Mouse (Mus musculus) midbrain, embryonic 15.5 days (tissue): ENCODE measurements at regions not wholly inside any gene's neighbourhood (a gene's known extent, or its start where the extent isn't known, plus 50 kb on each side); places are given as distances from the start of the nearest gene placed in this dataset.

Source experiments
- ATAC-seq: fragments of 200-750 bp; cut with Nextera tagmentation; replicated peaks from 2 replicates; pipeline ENCODE4 v1.8.0; 2017; ENCODE audit warnings: moderate TSS enrichment
- H3K27ac ChIP-seq: fragments of 300-500 bp; sonication (generic); 2 replicates; pipeline ENCODE4 v1.5.1; 2015; ENCODE audit warnings: mild to moderate bottlenecking, inconsistent platforms
- H3K27me3 ChIP-seq: fragments of 300-500 bp; sonication (generic); replicated peaks from 2 replicates; pipeline ENCODE4 v1.6.1; 2015; ENCODE audit warnings: inconsistent platforms
- H3K36me3 ChIP-seq: fragments of 300-500 bp; sonication (generic); replicated peaks from 2 replicates; pipeline ENCODE4 v1.6.1; 2015; ENCODE audit warnings: inconsistent platforms
- H3K4me1 ChIP-seq: fragments of 300-500 bp; sonication (generic); 2 replicates; pipeline ENCODE4 v1.6.1; 2015; ENCODE audit warnings: inconsistent platforms
- H3K4me2 ChIP-seq: fragments of 300-500 bp; sonication (generic); 2 replicates; pipeline ENCODE4 v1.6.1; 2015; ENCODE audit warnings: inconsistent platforms, mild to moderate bottlenecking, moderate library complexity
- H3K4me3 ChIP-seq: fragments of 300-500 bp; sonication (generic); 2 replicates; pipeline ENCODE4 v1.5.1; 2015; ENCODE audit warnings: mild to moderate bottlenecking, inconsistent platforms
- H3K9ac ChIP-seq: fragments of 300-500 bp; sonication (generic); 2 replicates; pipeline ENCODE4 v1.6.1; 2015; ENCODE audit warnings: mild to moderate bottlenecking, inconsistent platforms
- H3K9me3 ChIP-seq: fragments of 300-500 bp; sonication (generic); 2 replicates; pipeline ENCODE4 v1.6.1; 2016; ENCODE audit warnings: inconsistent platforms
- WGBS: fragments of 180-500 bp; shearing (Covaris S2); methylation state at CpG from one replicate; pipeline ENCODE4 v1.1.7; 2015; ENCODE audit warnings: mixed read lengths; 5-methylcytosine and 5-hydroxymethylcytosine counted together

DNA sequence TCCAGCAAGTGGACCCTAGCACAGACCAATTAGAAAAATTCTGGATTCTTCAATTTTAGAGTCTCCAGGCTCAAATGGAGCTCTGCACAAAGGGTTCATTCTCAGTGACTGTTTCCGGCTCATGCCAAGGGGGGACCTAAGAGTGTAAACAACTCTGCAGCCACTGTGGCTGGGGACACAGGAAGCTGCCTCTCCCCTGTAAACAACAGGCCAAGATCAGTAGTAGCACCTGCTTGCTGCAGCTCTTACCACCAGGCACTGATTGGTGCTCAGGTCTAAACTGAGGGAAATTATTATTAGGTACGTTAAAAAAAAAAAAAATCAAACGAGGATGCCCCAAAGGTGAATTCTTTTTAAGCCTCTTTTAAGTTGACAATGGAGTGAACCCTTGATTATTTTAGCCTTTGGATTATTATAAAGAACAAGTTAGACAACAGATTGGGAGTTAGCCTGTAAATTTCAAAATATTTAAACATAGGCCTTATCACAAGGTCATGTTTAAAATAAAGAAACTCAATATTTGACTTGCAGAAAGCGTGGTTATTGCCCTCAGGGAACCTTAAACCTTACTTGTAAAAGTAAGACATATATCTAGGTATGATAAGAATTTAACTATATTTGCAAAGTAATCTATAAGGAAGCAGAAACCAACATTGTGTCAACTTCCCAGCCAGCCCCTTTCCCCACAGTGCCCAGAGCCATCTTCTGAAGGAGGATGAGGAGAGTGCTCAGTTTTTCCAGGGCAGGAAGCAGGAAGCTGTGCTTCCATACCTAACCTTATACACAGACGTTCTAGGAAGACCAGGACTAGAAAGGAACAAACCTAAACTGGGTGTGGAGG is 104.2 kb upstream of the Fut8 start:
- 80% methylated on average over 5 of the region's 5 CpGs for WGBS

GRCm38 (mm10) chr12:77131328-77131727 is 106.6 kb upstream of the Fut8 start:
- Histone ChIP-seq H3K4me1 (no peaks in the 10 kb centered on the region), H3K4me3 (no peak overlapping the region), H3K9me3 (no peaks in the 10 kb centered on the region), H3K36me3 (no peaks in the 10 kb centered on the region), H3K9ac (no peak overlapping the region), H3K27me3 (no peaks in the 10 kb centered on the region), H3K27ac (no peak overlapping the region), H3K4me2 (no peak overlapping the region)
- WGBS = 65% methylated on average over 7 of the region's 7 CpGs
- ATAC-seq = no peak

More for the DNA sequence above, 104.2 kb upstream of the Fut8 start:
- no peaks in the 10 kb centered on the region for H3K9me3 ChIP-seq
- H3K9ac ChIP-seq = no peak overlapping the region
- no peak overlapping the region for H3K27ac ChIP-seq
- H3K27me3 ChIP-seq = no peaks in the 10 kb centered on the region
- no peaks in the 10 kb centered on the region for H3K4me1 ChIP-seq
- no peaks in the 10 kb centered on the region for H3K36me3 ChIP-seq
- H3K4me2 ChIP-seq = no peak overlapping the region
- H3K4me3 ChIP-seq = no peak overlapping the region
- ATAC-seq = no peak

DNA sequence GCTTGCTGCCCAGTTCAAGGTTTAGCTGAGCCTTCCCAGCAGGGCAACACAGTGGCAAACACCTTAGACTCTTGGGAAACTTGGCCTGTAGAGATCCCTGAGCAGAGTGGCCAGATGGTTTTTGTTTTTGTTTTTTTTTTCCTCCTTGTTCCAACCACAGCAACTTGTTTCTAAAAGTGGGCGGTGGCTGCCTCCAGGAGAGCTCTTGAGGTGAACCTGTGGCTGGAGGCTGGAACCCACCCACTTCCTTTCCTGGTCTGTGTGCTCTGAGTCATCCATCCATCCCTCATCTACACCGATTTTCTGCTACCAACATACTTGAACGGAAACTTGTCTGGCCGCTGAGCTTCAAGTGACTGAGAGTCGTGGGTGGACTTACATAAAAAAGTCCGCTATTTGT is 107.4 kb upstream of the Fut8 start:
- Histone ChIP-seq H3K27ac (no peak overlapping the region), H3K9ac (no peak overlapping the region), H3K27me3 (no peaks in the 10 kb centered on the region), H3K4me2 (no peak overlapping the region), H3K4me1 (no peaks in the 10 kb centered on the region), H3K4me3 (no peak overlapping the region), H3K36me3 (no peaks in the 10 kb centered on the region), H3K9me3 (no peaks in the 10 kb centered on the region)
- 73% methylated on average over 6 of the region's 6 CpGs for WGBS
- no peak for ATAC-seq

DNA sequence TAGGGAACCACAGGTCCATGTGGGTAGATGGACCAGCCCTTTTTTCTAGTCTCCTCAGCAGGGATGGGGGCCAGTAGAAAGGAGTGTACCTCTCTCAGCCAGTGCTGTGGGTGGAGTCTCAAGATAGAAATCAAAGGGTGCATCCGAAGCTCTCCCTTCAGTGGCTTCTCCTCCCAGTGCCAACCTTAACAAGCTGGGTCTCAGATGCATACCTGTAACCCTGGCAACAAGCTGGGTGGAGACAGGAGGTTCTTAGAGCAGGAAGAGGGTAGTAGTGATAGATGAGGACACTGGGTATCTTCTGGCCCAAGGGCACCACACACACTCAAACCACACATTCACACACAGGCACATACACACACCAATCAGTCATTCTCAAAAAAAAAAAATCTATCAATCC is 113.7 kb upstream of the Fut8 start:
- WGBS = 48% methylated on average over 1 of the region's 1 CpGs
- Histone ChIP-seq H3K9me3 (no peaks in the 10 kb centered on the region), H3K27ac (no peak overlapping the region), H3K36me3 (no peaks in the 10 kb centered on the region), H3K4me1 (no peaks in the 10 kb centered on the region), H3K27me3 (no peaks in the 10 kb centered on the region), H3K4me2 (no peak overlapping the region), H3K9ac (no peak overlapping the region), H3K4me3 (no peak overlapping the region)
- no peak for ATAC-seq

DNA sequence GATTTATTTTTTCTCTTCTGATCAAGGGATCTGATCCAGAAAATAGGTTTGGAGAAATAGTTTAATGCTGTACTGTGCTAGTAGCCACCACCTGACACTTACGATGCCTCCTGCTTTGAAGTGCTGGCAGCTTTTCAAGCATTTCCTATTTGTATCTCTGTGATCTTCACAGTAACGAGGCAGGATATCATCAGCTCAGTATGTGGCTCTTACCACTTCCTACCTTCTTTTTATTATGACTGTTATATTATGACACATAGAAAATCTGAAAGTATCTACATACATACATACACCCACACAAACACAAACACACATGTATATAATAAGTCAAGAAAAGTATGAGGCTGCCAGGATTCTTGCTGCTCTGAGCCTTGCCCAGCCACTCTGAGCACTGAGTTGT is 124.4 kb upstream of the Fut8 start:
- no peak overlapping the region for H3K4me3 ChIP-seq
- H3K4me2 ChIP-seq = no peak overlapping the region
- H3K9ac ChIP-seq = no peak overlapping the region
- H3K27ac ChIP-seq = no peak overlapping the region
- H3K4me1 ChIP-seq = no peaks in the 10 kb centered on the region
- no peaks in the 10 kb centered on the region for H3K27me3 ChIP-seq
- H3K9me3 ChIP-seq = no peaks in the 10 kb centered on the region
- no peak for ATAC-seq
- no peaks in the 10 kb centered on the region for H3K36me3 ChIP-seq
- WGBS = 83% methylated on average over 2 of the region's 2 CpGs

DNA sequence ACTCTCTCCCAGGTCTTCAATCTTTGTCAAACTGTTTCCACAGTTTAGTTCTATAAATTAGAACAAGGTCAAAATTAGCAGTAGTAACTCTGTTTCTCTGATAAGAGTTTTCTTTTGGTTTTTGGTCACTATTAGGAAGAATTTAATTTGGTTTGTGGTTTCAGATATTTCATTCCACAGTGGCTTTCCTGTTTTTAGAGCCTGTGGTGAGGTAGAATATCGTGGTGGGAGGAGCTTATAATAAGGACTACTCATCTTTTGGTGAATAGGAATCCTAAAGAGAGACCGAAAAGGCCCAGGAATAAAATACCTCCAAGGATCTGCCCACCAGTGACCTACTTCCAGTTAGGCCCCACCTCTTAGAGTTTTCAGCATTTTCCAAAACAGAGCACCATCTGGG is 125.8 kb upstream of the Fut8 start:
- WGBS = 84% methylated on average over 2 of the region's 2 CpGs
- no peak overlapping the region for H3K27ac ChIP-seq
- H3K4me2 ChIP-seq = no peak overlapping the region
- no peaks in the 10 kb centered on the region for H3K4me1 ChIP-seq
- no peaks in the 10 kb centered on the region for H3K27me3 ChIP-seq
- ATAC-seq = no peak
- no peak overlapping the region for H3K4me3 ChIP-seq
- no peaks in the 10 kb centered on the region for H3K9me3 ChIP-seq
- H3K9ac ChIP-seq = no peak overlapping the region
- no peaks in the 10 kb centered on the region for H3K36me3 ChIP-seq

DNA sequence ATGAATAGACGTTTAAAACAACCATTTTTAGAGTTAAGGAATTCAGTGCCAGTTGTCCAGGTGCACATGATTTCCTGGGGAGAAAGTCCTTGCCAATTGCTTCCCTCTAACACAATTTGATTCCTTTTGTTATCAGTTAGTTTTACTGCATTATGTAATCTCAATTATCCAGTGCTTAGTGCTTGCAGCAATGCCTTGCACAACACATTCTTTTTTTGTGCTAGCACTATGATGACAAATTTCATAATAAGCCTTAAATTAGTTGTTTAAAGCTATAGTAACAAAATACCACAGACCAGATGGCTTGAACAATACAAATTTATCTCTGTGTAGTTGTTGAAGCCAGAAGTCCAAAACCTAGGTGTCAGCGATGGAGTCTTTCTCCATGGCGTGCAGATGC is 130.7 kb upstream of the Fut8 start:
- ATAC-seq = no peak
- WGBS = 83% methylated on average over 3 of the region's 3 CpGs
- Histone ChIP-seq H3K36me3 (no peaks in the 10 kb centered on the region), H3K9me3 (no peaks in the 10 kb centered on the region), H3K4me1 (no peaks in the 10 kb centered on the region), H3K27me3 (no peaks in the 10 kb centered on the region), H3K4me3 (no peak overlapping the region), H3K4me2 (no peak overlapping the region), H3K9ac (no peak overlapping the region), H3K27ac (no peak overlapping the region)

DNA sequence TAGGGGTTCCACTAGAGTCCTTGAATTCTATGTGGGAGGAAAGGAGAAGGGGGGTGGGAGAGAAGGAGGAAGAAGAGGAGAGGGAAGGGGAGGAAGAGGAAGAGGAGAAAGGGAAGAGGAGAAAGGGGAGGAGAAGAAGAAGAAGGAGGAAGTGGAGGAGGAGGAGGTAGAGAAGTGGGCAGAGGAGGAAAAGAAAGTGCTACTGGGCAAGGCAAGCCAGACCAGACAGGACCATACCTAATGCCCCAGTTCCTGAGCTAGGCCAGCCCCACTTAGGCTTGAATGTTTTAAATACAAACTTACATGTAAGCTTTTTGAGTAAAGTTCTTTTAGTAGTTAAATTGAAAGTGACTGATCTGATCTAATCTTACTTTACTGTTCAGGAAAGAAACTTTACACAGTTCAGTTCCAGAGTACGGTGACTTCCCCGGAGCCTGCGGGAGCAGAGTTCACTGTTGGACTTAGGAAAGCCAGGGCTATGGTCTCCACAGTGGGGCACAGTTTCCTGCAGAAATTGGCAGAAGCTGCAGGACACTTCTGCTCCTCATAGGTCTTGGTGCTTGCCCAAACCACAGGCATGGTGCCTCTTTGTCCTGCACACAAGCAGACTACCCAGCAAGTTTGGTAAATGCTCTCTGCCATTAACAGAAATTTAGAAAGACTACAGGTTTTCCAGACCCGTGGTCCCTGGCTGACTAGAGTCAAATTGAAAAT is 131.9 kb upstream of the Fut8 start:
- Histone ChIP-seq H3K9me3 (no peaks in the 10 kb centered on the region), H3K4me2 (no peak overlapping the region), H3K36me3 (no peaks in the 10 kb centered on the region), H3K9ac (no peak overlapping the region), H3K4me3 (no peak overlapping the region), H3K4me1 (no peaks in the 10 kb centered on the region), H3K27me3 (no peaks in the 10 kb centered on the region), H3K27ac (no peak overlapping the region)
- 87% methylated on average over 4 of the region's 4 CpGs for WGBS
- no peak for ATAC-seq

DNA sequence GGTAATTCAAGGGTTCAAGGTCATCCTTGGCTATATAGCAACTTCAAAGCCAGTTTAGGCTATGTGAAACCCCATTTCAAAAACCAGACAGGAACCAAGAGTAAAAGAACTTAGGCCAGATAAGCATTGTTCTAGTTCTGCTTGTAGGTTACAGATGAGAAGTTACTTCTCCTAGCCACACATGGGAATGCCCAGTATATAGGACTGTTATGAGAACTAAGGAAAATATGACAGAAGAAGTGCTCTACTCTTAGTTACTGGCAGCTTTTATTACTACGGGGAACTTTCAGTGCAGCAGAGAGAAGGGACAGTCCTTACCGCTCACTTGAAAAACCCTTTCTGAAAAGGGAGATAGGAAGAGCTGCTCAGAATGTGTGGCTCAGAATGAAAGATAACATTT is 137.4 kb upstream of the Fut8 start:
- Histone ChIP-seq H3K4me3 (no peak overlapping the region), H3K4me2 (no peak overlapping the region), H3K9me3 (no peaks in the 10 kb centered on the region), H3K36me3 (no peaks in the 10 kb centered on the region), H3K27ac (no peak overlapping the region), H3K9ac (no peak overlapping the region), H3K4me1 (no peaks in the 10 kb centered on the region), H3K27me3 (no peaks in the 10 kb centered on the region)
- no peak for ATAC-seq
- WGBS = 97% methylated on average over 2 of the region's 2 CpGs

DNA sequence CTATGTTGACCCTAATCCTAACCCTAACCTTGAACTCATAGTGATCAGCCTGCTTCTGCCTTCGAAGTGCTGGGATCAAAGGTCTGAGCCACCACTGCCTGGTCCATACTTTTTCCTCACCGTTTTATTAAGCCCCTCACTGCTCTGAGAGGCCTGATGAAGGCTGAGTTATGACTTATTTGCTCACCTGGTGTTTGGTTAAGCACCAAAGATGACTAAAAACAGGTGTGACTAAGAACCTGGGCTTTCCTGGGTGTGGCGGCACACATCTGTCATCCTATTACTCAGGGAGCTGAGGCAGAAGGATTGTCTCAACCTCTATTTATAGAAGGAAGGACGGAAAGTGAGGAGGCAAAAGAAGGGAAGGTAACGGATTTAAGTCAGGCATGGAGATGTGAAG is 137.5 kb upstream of the Max start:
- Histone ChIP-seq H3K9me3 (no peaks in the 10 kb centered on the region), H3K4me3 (no peak overlapping the region), H3K36me3 (no peaks in the 10 kb centered on the region), H3K4me2 (no peak overlapping the region), H3K4me1 (no peaks in the 10 kb centered on the region), H3K27ac (no peak overlapping the region), H3K9ac (no peak overlapping the region), H3K27me3 (no peaks in the 10 kb centered on the region)
- WGBS = 86% methylated on average over 5 of the region's 5 CpGs
- no peak for ATAC-seq

DNA sequence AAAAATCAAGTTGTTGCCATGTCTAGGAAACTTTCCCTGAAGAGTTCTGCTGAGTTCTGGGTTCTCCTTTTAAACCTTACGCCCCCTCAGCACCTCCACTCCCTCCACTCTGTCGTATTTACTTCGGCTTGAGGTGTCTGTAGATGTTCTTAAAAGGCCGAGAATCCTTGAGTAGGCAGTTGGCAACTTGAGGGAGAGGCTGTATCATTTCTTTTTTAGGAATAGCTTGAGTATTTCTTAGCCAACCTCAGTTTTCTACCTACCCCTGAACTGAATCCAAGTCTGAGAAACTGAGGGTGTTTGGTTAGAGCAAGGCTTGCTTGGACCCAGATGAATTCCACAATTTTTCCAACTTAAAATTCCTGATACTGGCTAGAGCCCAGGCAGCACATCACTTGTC is 136.8 kb upstream of the Max start:
- no peak overlapping the region for H3K27ac ChIP-seq
- H3K4me3 ChIP-seq = no peak overlapping the region
- no peak overlapping the region for H3K4me2 ChIP-seq
- no peaks in the 10 kb centered on the region for H3K36me3 ChIP-seq
- ATAC-seq = no peak
- no peaks in the 10 kb centered on the region for H3K9me3 ChIP-seq
- H3K27me3 ChIP-seq = no peaks in the 10 kb centered on the region
- H3K9ac ChIP-seq = no peak overlapping the region
- 91% methylated on average over 4 of the region's 4 CpGs for WGBS
- H3K4me1 ChIP-seq = no peaks in the 10 kb centered on the region

GRCm38 (mm10) chr12:77097831-77098230 is 135.8 kb upstream of the Max start:
- no peak overlapping the region for H3K4me2 ChIP-seq
- no peak overlapping the region for H3K4me3 ChIP-seq
- no peaks in the 10 kb centered on the region for H3K27me3 ChIP-seq
- H3K9ac ChIP-seq = no peak overlapping the region
- 95% methylated on average over 2 of the region's 2 CpGs for WGBS
- H3K27ac ChIP-seq = no peak overlapping the region
- H3K36me3 ChIP-seq = no peaks in the 10 kb centered on the region
- H3K9me3 ChIP-seq = no peaks in the 10 kb centered on the region
- no peak for ATAC-seq
- no peaks in the 10 kb centered on the region for H3K4me1 ChIP-seq

DNA sequence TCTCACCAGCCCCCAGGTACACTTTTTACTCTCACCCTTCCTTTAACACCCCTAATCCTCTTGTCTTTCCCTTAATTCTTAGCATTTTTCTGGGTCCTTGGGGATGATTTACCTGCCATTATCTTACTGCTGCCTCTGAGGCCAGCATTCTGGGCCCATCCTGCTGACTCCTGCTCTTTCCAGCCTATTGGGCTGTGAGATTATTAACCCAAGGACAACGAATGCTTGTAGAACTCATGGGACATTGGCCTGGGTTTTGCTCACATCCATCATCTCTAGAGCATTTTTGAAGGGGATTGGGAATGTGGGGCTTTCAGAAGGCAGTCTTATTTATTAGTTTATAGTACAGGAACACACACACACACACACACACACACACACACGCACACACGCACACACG is 134.5 kb upstream of the Max start:
- 91% methylated on average over 4 of the region's 4 CpGs for WGBS

More for the DNA sequence above, 134.5 kb upstream of the Max start:
- Histone ChIP-seq H3K4me1 (no peaks in the 10 kb centered on the region), H3K36me3 (no peaks in the 10 kb centered on the region), H3K4me3 (no peak overlapping the region), H3K27ac (no peak overlapping the region), H3K9ac (no peak overlapping the region), H3K9me3 (no peaks in the 10 kb centered on the region), H3K27me3 (no peaks in the 10 kb centered on the region), H3K4me2 (no peak overlapping the region)
- no peak for ATAC-seq
